Mouse (Mus musculus): Measurements from ENCODE around the gene Foxp4. TPM values are rescaled to one million over a fixed set of nuclear protein-coding genes. Genes with fewer than 3 reads are reported as not detected.

Gene Foxp4
- total and polyA plus RNA-seq, 3 experiments = 3.3 to 41.7 (median 9.9) TPM

DNA sequence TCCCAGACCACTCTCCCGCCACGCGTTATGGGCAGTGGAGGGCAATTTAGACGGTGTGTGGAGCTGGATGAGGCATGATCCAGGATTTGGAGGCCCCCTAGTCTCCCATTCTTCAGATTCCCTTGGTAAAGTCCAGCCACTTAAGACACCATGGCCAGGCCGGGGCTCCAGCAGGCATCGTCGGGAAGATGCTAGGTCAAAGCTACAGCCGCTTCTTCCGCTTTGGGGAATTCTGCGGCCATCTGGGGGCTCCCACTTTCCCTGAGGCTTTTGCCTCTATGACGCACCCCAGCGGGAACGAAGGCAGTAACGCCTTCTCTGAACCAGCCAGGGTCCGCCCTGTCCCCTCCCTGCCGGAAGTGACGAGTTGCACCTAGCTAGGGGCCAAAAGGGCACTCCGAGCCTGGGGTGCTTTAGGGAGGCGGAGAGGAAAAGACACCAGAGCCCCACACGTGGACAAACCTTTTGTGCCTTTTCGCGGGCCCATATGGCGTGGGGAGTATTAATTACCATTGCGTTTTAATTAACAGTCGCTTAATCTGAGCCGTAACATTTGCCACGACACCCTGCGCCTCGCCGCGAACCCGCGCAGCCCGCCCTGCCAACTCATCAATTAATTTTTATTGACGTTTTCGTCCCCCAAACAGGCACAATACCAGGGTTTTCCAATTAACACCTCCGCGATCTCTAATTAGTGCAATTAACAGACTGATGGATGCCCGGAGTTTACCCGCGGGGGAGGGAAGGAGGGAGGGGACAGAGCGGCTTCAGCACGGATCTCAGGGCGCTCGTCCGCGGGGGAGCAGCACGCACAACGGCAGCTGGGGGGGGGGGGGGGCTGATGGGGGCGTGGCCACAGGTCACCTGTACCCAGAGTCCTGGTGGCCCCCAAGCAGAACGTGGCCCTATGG lies 15.1 kb downstream of the Foxp4 start:
- no peak overlapping the region for H3K9ac ChIP-seq (ENCODE audit: insufficient read depth, low read depth)
- peak overlapping the region; percentile 38; the same call in 1 of the 2 replicates for H3K4me2 ChIP-seq (ENCODE audit: insufficient read depth, low read depth, poor library complexity, severe bottlenecking)
- H3K4me3 ChIP-seq (replicated peaks in 1 of 3; ENCODE audit: low read depth in 2 of 3, low read length in 2 of 3, poor library complexity in 1 of 3) = peak overlapping the region in 2 of 3 experiments; percentile 3 to 40
- DNase-seq (ENCODE audit: extremely low read depth) = no peak
- in situ Hi-C loops (cut with MboI; ENCODE audit: low pct_ligation_motif_present, low pct_unique_long_range_greater_than_20kb, low sequenced_read_pairs) = no loop called here
- H3K9me3 ChIP-seq (replicated peaks; ENCODE audit: low read length) = no peaks in the 10 kb centered on the region
- peaks cover 0 to 71% of the 10 kb centered on the region in 2 experiments for H3K36me3 ChIP-seq (replicated peaks in 1 of 2; ENCODE audit: control insufficient read depth in 1 of 2, insufficient read depth in 1 of 2, low read length in 1 of 2)
- no peak overlapping the region for H3K27ac ChIP-seq (ENCODE audit: insufficient read depth, low read depth)
- TF ChIP-seq POLR2A (IDR thresholded peaks at IDR 0.05; ENCODE audit: low read depth, low read length) (peak; percentile 61), ETS1 (conservative IDR thresholded peaks at IDR 0.05; ENCODE audit: low read depth, low read length) (no peak), TCF12 (IDR thresholded peaks at IDR 0.05; ENCODE audit: low read depth, low read length) (0 out of 2 replicates have a peak, but pooled peaks have one; percentile 18), NELFE (IDR thresholded peaks at IDR 0.05; ENCODE audit: low read depth, low read length) (0 out of 2 replicates have a peak, but pooled peaks have one; percentile 42)
- H3K4me1 ChIP-seq (ENCODE audit: control insufficient read depth in 1 of 2, insufficient read depth in 2 of 2) = peaks cover 0 to 7% of the 10 kb centered on the region in 2 experiments; a peak in 2 of 4 replicates
- no peaks in the 10 kb centered on the region for H3K27me3 ChIP-seq (replicated peaks)
- dilution Hi-C loops (cut with MboI; ENCODE audit: extremely low pct_ligation_motif_present, extremely low pct_unique_long_range_greater_than_20kb, low sequenced_read_pairs) = no loop called here
- H3K79me2 ChIP-seq (replicated peaks; ENCODE audit: control insufficient read depth, extremely low read depth, insufficient read depth, poor library complexity, severe bottlenecking) = no peaks in the 10 kb centered on the region

DNA sequence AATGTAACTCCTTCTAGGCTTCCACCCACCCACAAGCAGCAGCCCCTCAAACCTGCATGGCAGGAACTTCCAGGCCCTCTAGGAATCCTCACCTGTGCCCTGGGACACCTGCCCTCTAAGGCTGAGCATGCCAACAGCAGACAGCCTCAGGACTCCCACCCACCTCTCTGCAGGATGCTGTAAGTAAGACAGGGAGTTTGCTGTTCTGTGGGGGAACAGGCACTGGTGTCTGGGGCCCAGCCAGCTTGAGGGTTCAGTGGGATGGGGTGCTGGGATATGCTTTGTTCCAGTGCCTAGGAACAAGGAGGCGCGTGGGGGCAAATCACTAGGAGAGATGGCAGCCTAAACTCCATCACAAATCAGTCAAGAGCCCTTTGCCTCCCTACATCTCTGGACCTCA lies 16.4 kb downstream of the Foxp4 start:
- H3K4me3 ChIP-seq (replicated peaks in 1 of 3; ENCODE audit: low read depth in 2 of 3, low read length in 2 of 3, poor library complexity in 1 of 3) = no peak overlapping the region
- DNase-seq (ENCODE audit: extremely low read depth) = no peak
- H3K36me3 ChIP-seq (replicated peaks in 1 of 2; ENCODE audit: control insufficient read depth in 1 of 2, insufficient read depth in 1 of 2, low read length in 1 of 2) = peaks cover 7 to 75% of the 10 kb centered on the region in 2 experiments
- no peak overlapping the region for H3K27ac ChIP-seq (ENCODE audit: insufficient read depth, low read depth)
- H3K9me3 ChIP-seq (replicated peaks; ENCODE audit: low read length) = no peaks in the 10 kb centered on the region
- peaks cover 0 to 7% of the 10 kb centered on the region in 2 experiments; a peak in 1 of 4 replicates for H3K4me1 ChIP-seq (ENCODE audit: control insufficient read depth in 1 of 2, insufficient read depth in 2 of 2)
- in situ Hi-C loops (cut with MboI; ENCODE audit: low pct_ligation_motif_present, low pct_unique_long_range_greater_than_20kb, low sequenced_read_pairs) = no loop called here
- no peaks in the 10 kb centered on the region for H3K27me3 ChIP-seq (replicated peaks)
- TF ChIP-seq BHLHE40 (IDR thresholded peaks at IDR 0.05; ENCODE audit: low read depth, low read length) = no peak
- H3K9ac ChIP-seq (ENCODE audit: insufficient read depth, low read depth) = no peak overlapping the region
- H3K4me2 ChIP-seq (ENCODE audit: insufficient read depth, low read depth, poor library complexity, severe bottlenecking) = no peak overlapping the region
- no peaks in the 10 kb centered on the region for H3K79me2 ChIP-seq (replicated peaks; ENCODE audit: control insufficient read depth, extremely low read depth, insufficient read depth, poor library complexity, severe bottlenecking)
- dilution Hi-C loops (cut with MboI; ENCODE audit: extremely low pct_ligation_motif_present, extremely low pct_unique_long_range_greater_than_20kb, low sequenced_read_pairs) = no loop called here

DNA sequence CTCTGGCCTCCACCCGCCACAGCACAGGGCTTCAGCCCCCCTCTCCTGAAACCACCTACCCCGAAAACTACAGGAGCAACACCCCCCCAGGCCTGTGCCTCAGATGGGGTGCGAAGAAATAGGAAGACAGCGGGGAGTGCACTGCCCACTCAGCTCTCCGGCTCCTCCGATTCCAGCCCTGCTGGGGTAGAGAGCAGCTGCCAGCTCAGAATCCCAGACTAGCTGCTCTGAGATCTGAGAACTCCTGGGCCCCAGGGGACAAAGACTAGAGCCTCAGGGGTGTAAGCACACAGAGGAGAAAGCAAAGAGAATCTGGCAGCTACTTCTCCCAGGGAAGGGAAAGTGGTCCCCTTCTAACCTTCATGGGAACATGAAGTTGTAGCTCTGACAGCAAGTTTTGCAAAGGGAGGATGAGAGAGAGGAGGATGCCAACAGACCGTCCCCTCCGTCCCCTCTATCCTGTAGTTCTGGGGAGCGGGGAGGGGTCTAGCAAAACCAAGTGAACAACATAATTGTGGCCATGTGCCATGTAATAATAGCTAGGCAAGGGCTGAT lies 17.0 kb downstream of the Foxp4 start:
- Histone ChIP-seq H3K27ac (ENCODE audit: insufficient read depth, low read depth) (no peak overlapping the region), H3K4me3 (replicated peaks in 1 of 3; ENCODE audit: low read depth in 2 of 3, low read length in 2 of 3, poor library complexity in 1 of 3) (no peak overlapping the region), H3K79me2 (replicated peaks; ENCODE audit: control insufficient read depth, extremely low read depth, insufficient read depth, poor library complexity, severe bottlenecking) (no peaks in the 10 kb centered on the region), H3K9ac (ENCODE audit: insufficient read depth, low read depth) (no peak overlapping the region), H3K36me3 (replicated peaks in 1 of 2; ENCODE audit: control insufficient read depth in 1 of 2, insufficient read depth in 1 of 2, low read length in 1 of 2) (peaks cover 11 to 76% of the 10 kb centered on the region in 2 experiments), H3K27me3 (replicated peaks) (no peaks in the 10 kb centered on the region), H3K4me1 (ENCODE audit: control insufficient read depth in 1 of 2, insufficient read depth in 2 of 2) (peaks cover 0 to 7% of the 10 kb centered on the region in 2 experiments; a peak in 1 of 4 replicates), H3K9me3 (replicated peaks; ENCODE audit: low read length) (no peaks in the 10 kb centered on the region), H3K4me2 (ENCODE audit: insufficient read depth, low read depth, poor library complexity, severe bottlenecking) (no peak overlapping the region)
- TF ChIP-seq POLR2AphosphoS2 (IDR thresholded peaks at IDR 0.05; ENCODE audit: low read depth, low read length) = no peak
- TF ChIP-seq MAFK (IDR thresholded peaks at IDR 0.05; ENCODE audit: insufficient replicate concordance, low read length) = no peak
- no peak for TF ChIP-seq MYC (IDR thresholded peaks at IDR 0.05; ENCODE audit: low read depth, low read length)
- TF ChIP-seq ELF1 (IDR thresholded peaks at IDR 0.05; ENCODE audit: low read depth, low read length) = no peak
- no peak for TF ChIP-seq MAX (IDR thresholded peaks at IDR 0.05; ENCODE audit: low read length)
- TF ChIP-seq USF2 (conservative IDR thresholded peaks at IDR 0.05; ENCODE audit: low read depth, low read length) = no peak
- TF ChIP-seq GABPA (IDR thresholded peaks at IDR 0.05; ENCODE audit: insufficient replicate concordance, low read depth, low read length) = no peak
- no peak for TF ChIP-seq ZKSCAN1 (IDR thresholded peaks at IDR 0.05; ENCODE audit: borderline replicate concordance, low read depth, low read length)
- TF ChIP-seq RCOR1 (conservative IDR thresholded peaks at IDR 0.05; ENCODE audit: low read depth, low read length) = no peak
- TF ChIP-seq TCF12 (IDR thresholded peaks at IDR 0.05; ENCODE audit: low read depth, low read length) = no peak
- no peak for TF ChIP-seq JUN (IDR thresholded peaks at IDR 0.05; ENCODE audit: insufficient read depth, low read depth, low read length)
- no peak for TF ChIP-seq ZNF384 (IDR thresholded peaks at IDR 0.05; ENCODE audit: low read depth, low read length)
- no peak for TF ChIP-seq ZC3H11A (IDR thresholded peaks at IDR 0.05; ENCODE audit: low read depth, low read length)
- no peak for TF ChIP-seq ETS1 (conservative IDR thresholded peaks at IDR 0.05; ENCODE audit: low read depth, low read length)
- TF ChIP-seq PAX5 (IDR thresholded peaks at IDR 0.05; ENCODE audit: low read length) = no peak
- TF ChIP-seq POLR2A (IDR thresholded peaks at IDR 0.05; ENCODE audit: low read depth, low read length) = no peak
- no peak for TF ChIP-seq JUND (conservative IDR thresholded peaks at IDR 0.05; ENCODE audit: low read depth, low read length)
- DNase-seq (ENCODE audit: extremely low read depth) = no peak
- in situ Hi-C loops (cut with MboI; ENCODE audit: low pct_ligation_motif_present, low pct_unique_long_range_greater_than_20kb, low sequenced_read_pairs) = no loop called here
- dilution Hi-C loops (cut with MboI; ENCODE audit: extremely low pct_ligation_motif_present, extremely low pct_unique_long_range_greater_than_20kb, low sequenced_read_pairs) = no loop called here
